Mouse (Mus musculus) layer of hippocampus, adult 9-11 months (tissue): Measurements from ENCODE around the gene Nmur1.
"Not testable (repeated sequence)": the region's sequence is repeated elsewhere in the genome, so short reads cannot be mapped to it uniquely, and the experiment has no call there.

Source experiments
- DNase-seq: peaks from one replicate; pipeline ENCODE4 v3.0.0; 2022

Nmur1 gene

DNA sequence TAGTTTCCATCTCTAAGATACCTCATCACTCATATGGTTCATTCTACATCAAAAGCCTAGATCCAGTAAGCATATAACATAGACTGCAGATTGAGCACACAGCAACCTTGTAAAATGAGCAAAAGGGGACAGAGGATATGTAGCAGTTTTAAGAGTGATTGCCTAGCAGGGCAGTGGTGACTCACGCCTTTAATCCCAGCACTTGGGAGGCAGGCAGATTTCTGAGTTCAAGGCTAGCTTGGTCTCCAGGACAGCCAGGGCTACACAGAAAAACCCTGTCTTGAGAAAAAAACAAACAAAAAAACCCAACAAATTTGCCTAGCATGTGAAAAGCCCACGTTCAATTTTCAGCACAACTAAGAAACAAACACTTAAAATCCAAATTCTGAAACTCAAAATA, 71.8 kb downstream of the Nmur1 start:
- DNase-seq: no peak

DNA sequence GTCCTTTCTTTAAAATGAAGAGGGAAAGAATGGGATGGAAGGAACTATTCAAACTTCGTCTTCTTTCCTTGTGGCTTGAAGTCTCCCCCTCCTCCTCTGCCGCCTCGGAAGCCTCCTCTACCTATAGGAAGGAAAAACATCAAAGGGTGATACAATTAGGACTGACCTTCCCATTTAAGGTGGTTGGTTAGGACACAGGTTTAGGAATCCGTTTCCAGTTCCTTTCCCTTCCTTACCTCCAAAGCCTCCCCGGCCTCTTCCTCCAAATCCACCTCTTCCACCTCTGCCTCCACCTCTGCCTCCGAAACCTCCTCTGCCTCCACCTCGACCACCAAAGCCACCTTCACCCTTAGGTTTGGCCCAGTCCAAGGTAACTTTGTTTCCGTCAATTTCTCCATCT, 75.5 kb downstream of the Nmur1 start:
- DNase-seq: no peak

DNA sequence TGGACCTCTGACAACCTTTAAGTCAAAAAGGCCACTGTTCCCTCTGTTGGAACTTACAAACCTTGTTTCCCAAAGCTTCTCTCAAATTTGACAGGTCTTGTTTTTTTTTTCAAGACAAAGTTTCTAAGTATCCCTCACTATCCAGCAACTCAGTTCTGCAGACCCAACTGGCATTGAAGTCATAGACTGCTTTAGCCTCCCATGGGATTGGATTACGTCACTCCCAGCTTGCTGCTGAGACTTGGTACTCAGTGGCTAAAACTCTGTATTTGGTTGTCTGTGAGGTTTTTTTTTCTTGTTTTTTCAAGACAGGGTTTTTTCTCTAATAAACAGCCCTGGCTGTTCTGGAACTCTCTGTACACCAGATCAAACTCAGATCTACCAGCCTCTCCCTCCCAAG, 76.3 kb downstream of the Nmur1 start:
- no peak for DNase-seq

DNA sequence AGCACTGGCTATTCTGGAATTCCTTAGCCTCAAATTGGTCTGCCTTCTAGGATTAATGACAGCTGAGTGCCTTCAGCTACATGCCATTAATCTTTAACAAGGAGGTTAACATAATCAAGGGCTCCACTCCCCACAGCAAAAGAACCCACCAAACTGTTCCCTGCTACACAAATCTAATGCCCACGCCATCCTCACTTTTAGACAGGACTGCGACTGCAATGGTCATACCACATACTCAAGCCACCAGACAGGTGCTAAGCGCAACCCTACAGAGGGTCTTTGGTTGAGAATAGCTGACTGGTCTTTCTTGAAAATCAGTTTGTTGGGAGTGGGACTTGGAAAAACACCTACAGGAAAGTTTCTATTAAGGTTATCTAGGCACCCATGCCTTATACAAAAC, 76.8 kb downstream of the Nmur1 start:
- DNase-seq: no peak

DNA sequence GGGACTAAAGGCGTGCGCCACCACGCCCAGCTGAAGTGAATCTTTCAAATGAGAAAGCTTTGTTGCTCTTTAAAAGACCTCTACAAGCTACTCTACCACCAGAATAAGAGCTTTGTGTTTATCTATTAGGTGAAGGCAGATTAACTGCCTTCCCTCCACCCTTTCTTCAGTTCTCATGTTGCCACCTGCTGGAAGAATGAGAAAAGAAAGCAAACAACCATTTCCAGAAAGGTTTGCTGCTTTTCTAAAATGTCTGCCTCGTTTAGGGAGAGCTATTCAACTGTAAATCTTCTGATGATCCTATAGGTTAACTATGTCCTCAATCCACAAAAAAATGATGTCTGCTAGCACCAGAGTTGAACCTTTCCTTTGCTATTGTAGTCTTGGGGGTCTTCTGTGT, 77.2 kb downstream of the Nmur1 start:
- DNase-seq: no peak

DNA sequence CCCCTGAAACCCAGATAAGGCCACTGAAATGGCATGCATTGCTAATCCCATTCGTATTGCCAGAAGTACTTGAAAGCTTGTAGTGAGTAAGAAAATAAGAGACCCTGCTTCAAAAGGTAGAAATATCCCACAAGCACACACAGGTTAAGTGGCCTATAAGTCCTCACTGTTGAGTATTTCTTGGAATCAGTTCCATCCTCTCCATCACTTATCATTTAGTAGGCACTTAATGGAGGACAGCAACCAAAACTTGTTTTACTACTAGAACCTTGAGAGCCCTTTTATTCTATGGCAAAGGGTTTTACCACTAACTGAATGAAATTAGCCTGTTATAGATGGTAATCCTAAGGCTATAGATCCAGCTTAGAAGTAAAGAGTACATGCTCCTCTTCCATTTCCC, 77.9 kb downstream of the Nmur1 start:
- DNase-seq: no peak

DNA sequence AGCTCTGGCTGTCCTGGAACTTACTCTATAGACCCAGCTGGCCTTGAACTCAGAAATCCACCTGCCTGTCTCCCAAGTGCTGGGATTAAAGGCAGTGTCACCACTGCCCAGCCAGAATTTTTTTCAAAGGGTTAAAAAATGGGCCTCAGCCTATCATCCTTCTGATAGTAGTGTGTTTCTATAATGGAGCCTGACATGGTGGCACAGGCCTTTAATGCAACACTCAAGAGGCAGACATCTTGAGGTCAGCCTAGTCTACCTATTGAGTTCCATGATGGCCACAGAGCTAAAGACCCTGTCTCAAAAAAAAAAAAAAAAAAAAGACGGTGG, 78.3 kb downstream of the Nmur1 start:
- DNase-seq: no peak

DNA sequence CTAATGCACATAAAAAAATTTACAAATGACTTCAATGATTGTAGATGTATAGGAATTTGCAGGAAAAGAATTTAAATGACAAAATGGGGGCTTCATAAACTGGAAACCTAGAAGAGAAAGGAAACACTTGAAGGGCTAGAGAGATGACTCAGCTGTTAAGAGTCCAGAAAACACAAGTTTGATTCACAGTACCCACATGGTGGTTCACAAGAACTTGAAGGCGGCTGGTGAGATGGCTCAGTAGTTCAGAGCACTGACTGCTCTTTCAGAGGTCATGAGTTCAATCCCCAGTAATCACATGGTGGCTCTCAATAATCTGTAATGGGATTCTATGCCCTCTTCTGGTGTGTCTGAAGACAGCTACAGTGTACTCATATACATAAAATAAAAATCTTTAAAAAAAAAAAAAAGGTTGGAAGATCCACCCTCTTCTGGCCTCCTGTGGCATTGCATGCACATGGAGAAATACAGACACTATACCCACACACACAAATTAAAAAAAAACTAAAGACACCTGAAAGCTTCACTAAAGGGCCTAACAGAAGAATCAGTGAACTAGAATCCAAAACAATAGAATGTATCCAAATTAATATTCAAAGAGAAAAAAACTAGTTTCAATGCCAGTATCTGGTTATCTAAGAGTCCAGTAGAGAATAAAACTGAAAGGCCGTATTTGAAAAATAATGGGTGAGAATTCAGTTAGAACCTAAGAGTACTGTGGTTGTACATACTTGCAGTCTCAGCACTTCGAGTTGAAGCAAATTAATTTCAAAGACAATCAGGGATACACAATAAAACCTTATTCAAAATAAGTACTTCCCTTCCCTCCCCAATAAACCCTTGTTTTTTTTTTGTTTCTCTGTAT, 78.9 kb downstream of the Nmur1 start:
- no peak for DNase-seq

DNA sequence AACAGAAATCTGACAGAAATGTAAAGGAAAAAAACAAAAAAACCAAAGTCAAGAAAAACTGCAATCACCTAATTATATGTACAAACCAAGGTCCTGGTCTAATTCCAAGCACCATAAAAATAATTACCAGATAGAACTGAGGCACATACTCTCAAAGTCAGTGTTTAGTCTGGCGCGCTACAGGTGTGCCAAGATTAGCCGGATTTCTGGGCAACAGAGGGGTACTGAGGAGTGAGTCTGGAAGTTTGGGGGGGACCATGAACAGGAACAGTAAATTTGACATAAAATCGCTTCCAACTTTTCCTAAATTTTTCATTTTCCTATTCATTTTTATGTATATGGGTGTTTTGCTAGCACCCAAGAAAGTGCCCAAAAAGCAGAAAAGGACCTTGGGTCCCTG, 80.1 kb downstream of the Nmur1 start:
- DNase-seq: no peak

DNA sequence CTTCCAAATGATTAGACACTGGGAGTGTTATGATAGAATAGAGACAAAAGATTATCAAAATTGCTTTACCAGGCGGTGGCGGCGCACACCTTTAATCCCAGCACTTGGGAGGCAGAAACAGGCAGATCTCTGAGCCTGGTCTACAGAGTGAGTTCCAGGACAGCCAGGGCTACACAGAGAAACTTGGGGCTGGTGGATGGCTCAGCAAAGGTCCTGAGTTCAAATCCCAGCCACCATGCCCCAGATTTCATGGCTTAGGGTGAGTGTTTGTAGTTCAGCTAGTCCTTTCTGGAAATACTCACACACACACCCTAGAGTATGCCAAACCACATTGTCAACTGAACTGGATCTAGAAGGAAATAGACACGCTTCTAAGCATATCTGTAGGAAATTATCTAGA, 81.0 kb downstream of the Nmur1 start:
- DNase-seq: no peak

DNA sequence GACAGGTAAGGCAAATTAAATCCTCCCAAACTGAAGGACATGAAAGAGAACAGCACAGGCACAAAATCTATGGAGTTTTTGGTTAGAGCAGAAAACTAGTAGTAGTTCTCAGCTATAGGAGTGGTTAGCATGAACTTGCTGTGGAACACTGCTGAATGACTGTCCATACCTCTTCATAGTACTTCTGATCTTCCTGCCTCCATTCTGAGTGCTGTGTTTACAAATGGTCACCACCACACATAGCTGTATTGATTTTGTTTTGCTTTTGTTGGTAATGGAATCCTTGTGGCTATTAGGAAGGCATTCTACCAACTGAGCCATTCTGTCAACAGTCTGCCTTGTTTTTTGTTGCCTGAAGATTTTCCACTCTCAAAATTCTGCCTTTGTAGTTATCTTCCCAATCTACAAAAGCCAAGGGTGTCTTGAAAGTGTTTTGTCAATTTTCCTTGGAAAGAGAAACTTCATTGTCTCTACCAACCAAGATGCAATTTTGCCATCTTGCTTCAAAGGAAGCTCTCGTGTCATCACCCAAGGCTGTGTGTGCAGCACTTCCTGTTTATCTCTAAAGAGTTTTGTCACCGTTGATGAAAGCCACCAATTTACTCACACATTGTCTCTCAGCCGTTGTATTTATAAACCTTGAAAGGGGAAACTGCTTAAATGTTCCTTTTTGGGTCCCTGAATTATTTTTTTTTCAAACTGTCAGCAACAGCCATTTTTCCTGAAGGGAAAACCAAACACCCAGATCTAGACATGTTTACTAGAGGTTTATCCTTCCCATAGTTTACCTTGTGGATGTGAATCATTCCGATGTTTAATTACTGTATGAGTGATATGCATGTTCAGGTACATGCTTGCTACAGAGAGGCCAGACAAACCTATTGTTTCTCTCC, 81.8 kb downstream of the Nmur1 start:
- DNase-seq: no peak

DNA sequence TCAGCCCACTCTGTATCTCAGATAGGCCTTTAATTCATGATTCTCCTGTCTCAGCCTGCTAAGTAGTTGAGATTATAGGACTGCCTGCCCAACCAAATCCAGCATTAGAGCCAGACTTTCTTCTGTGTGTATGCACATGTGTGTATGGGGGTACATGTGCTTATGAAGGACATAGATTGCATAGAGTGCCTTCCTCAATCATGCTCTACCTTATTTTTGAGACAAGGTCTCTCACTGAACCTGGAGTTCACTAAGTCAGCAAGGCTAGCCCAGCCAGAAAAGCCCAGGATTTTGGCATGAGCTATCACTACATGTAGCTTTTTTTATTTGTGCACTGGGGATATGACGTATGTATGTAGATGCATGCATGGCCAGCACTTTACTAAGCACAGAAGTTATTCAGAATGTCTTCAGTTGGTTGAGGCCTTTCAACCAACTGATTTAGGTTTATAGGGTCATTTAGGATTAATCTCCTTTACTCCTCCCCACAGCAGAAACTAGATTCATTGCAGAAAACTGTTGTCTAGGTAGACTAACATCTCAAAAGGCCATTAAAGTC, 82.9 kb downstream of the Nmur1 start:
- DNase-seq: no peak

DNA sequence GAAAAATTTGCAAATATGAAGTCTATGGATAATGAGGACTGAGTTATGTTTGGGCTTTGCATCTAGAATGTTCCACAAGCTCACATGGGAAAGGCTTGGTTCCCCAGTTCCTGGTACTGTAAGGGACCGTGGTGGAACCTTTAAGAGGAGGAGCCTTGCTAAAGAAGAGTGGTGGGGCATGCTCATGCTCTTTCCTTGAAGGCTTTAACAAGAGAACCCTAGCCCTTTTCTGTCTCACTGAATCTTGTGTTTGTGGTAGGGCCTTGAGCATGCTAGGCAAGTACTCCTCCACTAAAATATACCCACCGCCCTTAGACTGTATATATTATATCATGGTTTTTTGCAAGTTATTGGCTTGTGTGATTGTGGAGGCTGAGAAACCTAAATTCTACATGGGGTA, 83.7 kb downstream of the Nmur1 start:
- no peak for DNase-seq

DNA sequence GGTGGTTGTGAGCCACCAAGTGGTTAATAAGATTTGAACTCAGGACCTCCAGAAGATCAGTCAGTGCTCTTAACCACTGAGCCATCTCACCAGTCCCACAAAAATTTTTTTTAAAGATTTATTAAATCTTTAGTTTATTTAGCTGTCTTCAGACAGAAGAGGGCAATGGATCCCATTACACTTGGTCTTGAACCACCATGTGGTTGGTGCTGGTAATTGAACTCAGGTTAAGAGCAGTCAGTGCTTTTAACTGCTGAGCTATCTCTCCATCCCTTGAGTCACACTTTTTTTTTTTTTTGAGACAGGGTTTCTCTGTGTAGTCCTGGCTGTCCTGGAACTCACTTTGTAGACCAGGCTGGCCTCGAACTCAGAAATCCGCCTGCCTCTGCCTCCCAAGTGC, 84.9 kb downstream of the Nmur1 start:
- DNase-seq: not testable (repeated sequence)

DNA sequence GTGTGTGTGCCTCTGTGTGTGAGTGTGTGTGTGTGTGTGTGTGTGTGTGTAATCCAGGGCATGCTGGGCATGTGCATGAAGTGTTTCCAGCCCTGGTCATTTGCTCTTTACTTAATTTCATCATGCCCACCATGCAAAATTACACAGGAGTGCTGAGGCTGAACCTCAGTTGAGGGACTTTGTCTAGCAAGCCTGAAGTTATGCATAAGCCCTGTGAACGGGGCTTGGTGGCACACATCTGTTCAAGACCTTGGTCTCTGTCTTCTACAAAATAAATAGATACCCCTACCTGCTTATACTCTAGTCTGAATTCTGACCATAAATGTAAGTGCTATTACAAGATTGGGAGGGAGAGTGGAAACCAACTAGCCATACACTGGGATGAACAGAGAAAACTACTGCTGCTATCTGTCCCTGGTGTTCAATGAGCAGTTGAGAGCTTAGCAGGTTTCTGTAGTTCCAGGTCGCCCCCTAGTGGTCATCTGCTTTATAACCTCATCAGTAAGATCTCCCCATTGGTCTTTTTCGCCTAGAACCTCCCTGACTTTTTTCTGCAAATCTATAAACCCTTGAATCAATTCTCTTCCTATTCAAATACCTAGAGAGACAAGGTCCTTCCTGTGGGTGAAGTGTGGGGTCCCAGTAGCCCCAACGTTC, 86.7 kb downstream of the Nmur1 start:
- DNase-seq: peak; percentile 84

DNA sequence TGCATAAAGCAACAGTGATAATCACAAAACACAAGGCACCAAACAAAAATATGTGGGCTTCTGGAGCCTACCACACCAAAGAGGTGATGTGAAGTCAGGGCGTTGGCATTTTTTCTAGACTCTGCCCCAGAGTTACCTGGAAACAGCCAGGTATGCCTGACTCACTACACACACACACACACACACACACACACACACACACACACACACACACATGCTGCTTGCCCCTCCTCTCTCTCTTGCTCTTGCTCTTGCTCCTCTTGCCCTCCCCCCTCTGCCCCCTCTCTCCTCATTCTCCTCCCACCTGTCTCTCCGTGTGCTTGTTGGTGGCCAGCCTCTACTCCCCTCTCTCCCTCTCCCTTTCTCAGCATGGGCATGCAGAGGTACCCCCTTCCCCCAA, 89.7 kb downstream of the Nmur1 start:
- no peak for DNase-seq
